Mouse (Mus musculus) megakaryocyte, embryonic 14.5 days (primary cell): ENCODE data around the gene Pdxk.

Experiments used
- FLI1 ChIP-seq: IDR thresholded peaks from 2 replicates; pipeline ENCODE4 v1.6.1; 2012; ENCODE audit warnings: low read length, inconsistent platforms, mixed read lengths
- GATA1 ChIP-seq: IDR thresholded peaks from 3 replicates; pipeline ENCODE4 v1.6.1; 2012; ENCODE audit warnings: mixed read lengths, low read length, inconsistent platforms, borderline replicate concordance

GRCm38 (mm10) chr10:78480954-78481927 is 16.5 kb upstream of the Pdxk start:
- TF ChIP-seq GATA1 (no peak), FLI1 (no peak)
